Mouse (Mus musculus): ENCODE measurements around the gene Nup98.
A peak's percentile ranks its signal among the peaks of the same experiment; 100 is the strongest.

Nup98 gene

GRCm38 (mm10) chr7:102209756-102210721 lies at the start of gene Nup98, which contains the start of gene Pgap2:
TSS of gene Nup98 (minus strand) at chr7:102210176.
TSS of gene Pgap2 (plus strand) at chr7:102210208.
- DNase-seq (ENCODE audit: low spot score): peak; percentile 94

GRCm38 (mm10) chr7:102258753-102259152 lies 48.8 kb upstream of the Nup98 start:
- DNase-seq (ENCODE audit: low spot score): no peak

- DNase-seq (ENCODE audit: low spot score): peak; percentile 82
These were observed 48.2 kb upstream of the Nup98 start for GRCm38 (mm10) chr7:102258189-102258588.

GRCm38 (mm10) chr7:102256636-102257035 lies 46.7 kb upstream of the Nup98 start:
- DNase-seq (ENCODE audit: low spot score): no peak

GRCm38 (mm10) chr7:102255954-102256353 lies 46.0 kb upstream of the Nup98 start, which contains the start of gene Rhog:
TSS of gene Rhog (minus strand) at chr7:102256054.
- no peak for DNase-seq (ENCODE audit: low spot score)

GRCm38 (mm10) chr7:102253631-102254030 lies 43.7 kb upstream of the Nup98 start:
- DNase-seq (ENCODE audit: low spot score): no peak

GRCm38 (mm10) chr7:102250631-102251214 lies 40.7 kb upstream of the Nup98 start:
- DNase-seq (ENCODE audit: low spot score): peak; percentile 82

GRCm38 (mm10) chr7:102249896-102250630 lies 40.1 kb upstream of the Nup98 start:
- peak; percentile 67 for DNase-seq (ENCODE audit: low spot score)

GRCm38 (mm10) chr7:102249531-102249895 lies 39.5 kb upstream of the Nup98 start:
- peak; percentile 34 for DNase-seq (ENCODE audit: low spot score)

GRCm38 (mm10) chr7:102248691-102249404 lies 38.9 kb upstream of the Nup98 start:
- DNase-seq (ENCODE audit: low spot score): no peak

GRCm38 (mm10) chr7:102246956-102247797 lies 37.2 kb upstream of the Nup98 start:
- DNase-seq (ENCODE audit: low spot score): no peak

GRCm38 (mm10) chr7:102246265-102246664 lies 36.3 kb upstream of the Nup98 start:
- DNase-seq (ENCODE audit: low spot score): no peak

- peak; percentile 22 for DNase-seq (ENCODE audit: low spot score)
These were observed 35.8 kb upstream of the Nup98 start for GRCm38 (mm10) chr7:102245775-102246174.

GRCm38 (mm10) chr7:102244782-102245535 lies 35.0 kb upstream of the Nup98 start:
- peak; percentile 46 for DNase-seq (ENCODE audit: low spot score)

GRCm38 (mm10) chr7:102243870-102244269 lies 33.9 kb upstream of the Nup98 start:
- DNase-seq (ENCODE audit: low spot score): no peak

GRCm38 (mm10) chr7:102242917-102243316 lies 32.9 kb upstream of the Nup98 start:
- no peak for DNase-seq (ENCODE audit: low spot score)

- no peak for DNase-seq (ENCODE audit: low spot score)
These were observed 32.4 kb upstream of the Nup98 start for GRCm38 (mm10) chr7:102242371-102242770.

- no peak for DNase-seq (ENCODE audit: low spot score)
These were observed 29.6 kb upstream of the Nup98 start for GRCm38 (mm10) chr7:102239591-102239990.

GRCm38 (mm10) chr7:102238686-102239286 lies 28.8 kb upstream of the Nup98 start:
- DNase-seq (ENCODE audit: low spot score): no peak

GRCm38 (mm10) chr7:102233059-102233458 lies 23.1 kb upstream of the Nup98 start:
- DNase-seq (ENCODE audit: low spot score): no peak
